Mouse (Mus musculus) lung, adult 18-20 months (tissue): Measurements from ENCODE around the gene Thsd4.
A peak's percentile ranks its signal among the peaks of the same experiment; 100 is the strongest.

Experiments
- DNase-seq, 2 experiments: peaks; one replicate each; pipeline ENCODE4 v3.0.0; 2022; ENCODE audit warnings: mixed read lengths in 2 of 2

The Thsd4 gene

GRCm38 (mm10) chr9:60516379-60516778, 5.5 kb downstream of the Thsd4 start:
- DNase-seq = no peak

- DNase-seq = no peak
Measured at GRCm38 (mm10) chr9:60513329-60513788, 8.5 kb downstream of the Thsd4 start.

GRCm38 (mm10) chr9:60510876-60511275, 11.0 kb downstream of the Thsd4 start:
- no peak for DNase-seq

- DNase-seq = no peak
Measured at GRCm38 (mm10) chr9:60506136-60506535, 15.7 kb downstream of the Thsd4 start.

- peak in 1 of 2 experiments; percentile 49 for DNase-seq
Measured at GRCm38 (mm10) chr9:60504378-60505285, 17.2 kb downstream of the Thsd4 start.

GRCm38 (mm10) chr9:60502220-60502619, 19.6 kb downstream of the Thsd4 start:
- DNase-seq = peak; percentile 82 to 85

- DNase-seq = no peak
Measured at GRCm38 (mm10) chr9:60501504-60502179, 20.2 kb downstream of the Thsd4 start.

GRCm38 (mm10) chr9:60492275-60492974, 29.4 kb downstream of the Thsd4 start:
- DNase-seq = no peak

GRCm38 (mm10) chr9:60491489-60492100, 30.3 kb downstream of the Thsd4 start:
- DNase-seq = no peak

GRCm38 (mm10) chr9:60491079-60491478, 30.8 kb downstream of the Thsd4 start:
- DNase-seq = no peak

- no peak for DNase-seq
Measured at GRCm38 (mm10) chr9:60488816-60489215, 33.0 kb downstream of the Thsd4 start.

GRCm38 (mm10) chr9:60482165-60482564, 39.7 kb downstream of the Thsd4 start:
- peak; percentile 24 to 46 for DNase-seq

- peak; percentile 7 to 36 for DNase-seq
Measured at GRCm38 (mm10) chr9:60480052-60480451, 41.8 kb downstream of the Thsd4 start.

GRCm38 (mm10) chr9:60478806-60479205, 43.0 kb downstream of the Thsd4 start:
- no peak for DNase-seq

- peak; percentile 71 to 80 for DNase-seq
Measured at GRCm38 (mm10) chr9:60477991-60478750, 43.7 kb downstream of the Thsd4 start.

GRCm38 (mm10) chr9:60460010-60460982, 61.5 kb downstream of the Thsd4 start:
- no peak for DNase-seq

- no peak for DNase-seq
Measured at GRCm38 (mm10) chr9:60458468-60458962, 63.3 kb downstream of the Thsd4 start.

- no peak for DNase-seq
Measured at GRCm38 (mm10) chr9:60457359-60458210, 64.3 kb downstream of the Thsd4 start.

- no peak for DNase-seq
Measured at GRCm38 (mm10) chr9:60456651-60457050, 65.2 kb downstream of the Thsd4 start.
